14 mouse cellular contexts compared by ENCODE assay signal in genomic region chr10:117627616-117627930, GRCm38 (mm10). TPM values are rescaled to one million over a fixed set of nuclear protein-coding genes. Genes with fewer than 3 reads are reported as not detected.
DNase-seq lines count a peak whose midpoint lies in the region; ATAC-seq lines count a peak whose summit lies in the region.
"Had no signal": no experiment of that assay in that cellular context is flagged by ENCODE, and none has a peak within 500 bp of the region (broad histone marks: within the 10 kb centered on the region; RNA-seq: fewer than 3 reads in every experiment).

No protein-coding gene starts in this region.

- no peak overlapping the region for H3K4me3 ChIP-seq in midbrain, embryonic 14.5 days (replicated peaks; ENCODE audit: low read depth, low read length)
- H3K4me3 ChIP-seq: forebrain, embryonic 15.5 days; gastrocnemius, adult 2 months had no signal

- WGBS in midbrain, embryonic 14.5 days: 60% methylated on average over 7 of the region's 7 CpGs

- peaks cover 46% of the 10 kb centered on the region for H3K27me3 ChIP-seq in midbrain, embryonic 14.5 days (ENCODE audit: control insufficient read depth, insufficient read depth, low read length)

- H3K9ac ChIP-seq in midbrain, embryonic 14.5 days (replicated peaks; ENCODE audit: low read length): no peak overlapping the region
- H3K9ac ChIP-seq: forebrain, embryonic 15.5 days; heart, embryonic 13.5 days; kidney, embryonic 15.5 days had no signal

- no peaks in the 10 kb centered on the region for H3K36me3 ChIP-seq in midbrain, embryonic 14.5 days (ENCODE audit: control insufficient read depth, insufficient read depth, low read length)
- H3K36me3 ChIP-seq: forebrain, embryonic 15.5 days; heart, embryonic 13.5 days; kidney, embryonic 15.5 days; midbrain, embryonic 10.5 days had no signal

- H3K4me1 ChIP-seq in midbrain, embryonic 14.5 days (ENCODE audit: control insufficient read depth, insufficient read depth, low read length): peaks cover 10% of the 10 kb centered on the region

- peak; percentile 69 for ATAC-seq in CD4-positive, CD25-positive, alpha-beta regulatory T cell, adult 4 months
- no peak for ATAC-seq in midbrain, embryonic 14.5 days (ENCODE audit: low FRiP score, low TSS enrichment)
- ATAC-seq: forebrain, embryonic 15.5 days had no signal

- H3K9me3 ChIP-seq in midbrain, embryonic 14.5 days (ENCODE audit: control insufficient read depth, low read length): no peaks in the 10 kb centered on the region
- H3K9me3 ChIP-seq: forebrain, embryonic 15.5 days; heart, embryonic 13.5 days; kidney, embryonic 15.5 days; midbrain, embryonic 10.5 days had no signal

- H3K4me2 ChIP-seq in midbrain, embryonic 14.5 days (ENCODE audit: low read length): no peak overlapping the region
- H3K4me2 ChIP-seq: forebrain, embryonic 15.5 days had no signal

- no peak overlapping the region for H3K27ac ChIP-seq in midbrain, embryonic 14.5 days (replicated peaks; ENCODE audit: low read depth, low read length)
- H3K27ac ChIP-seq: forebrain, embryonic 15.5 days; gastrocnemius, adult 2 months; heart, embryonic 13.5 days; kidney, embryonic 15.5 days; midbrain, embryonic 10.5 days had no signal

- DNase-seq in A20 (ENCODE audit: low read depth, low spot score): peak; percentile 17
- peak; percentile 46 for DNase-seq in lung, postnatal 25 days (ENCODE audit: low spot score)
- DNase-seq in thymus, postnatal 0 days (ENCODE audit: low spot score): peak; percentile 74
- DNase-seq in gastrocnemius, postnatal 10 days: no peak
- no peak for DNase-seq in midbrain, embryonic 14.5 days
- DNase-seq in kidney, adult 11 months: no peak
- DNase-seq: cerebellum, postnatal 14 days; gastrocnemius, adult 2 months; heart, postnatal 4 days had no signal

RNA-seq across cellular contexts. Expression of gene Cpm, which starts 1.7 kb away (rescaled TPM):
- polyA plus RNA-seq in CD4-positive, CD25-positive, alpha-beta regulatory T cell, adult 4 months (2017; shearing (Covaris generic)): 10 to 100 TPM; 26.0 to 26.2 TPM
- polyA plus RNA-seq in thymus, postnatal 0 days (2015; fragmentation: Nextera tagmentation; extraction: Ambion mirVana): 3.0 and 3.5 TPM in 2 replicates
- total RNA-seq in gastrocnemius, postnatal 10 days (2021): 1 to 10 TPM; 9.3 to 10.0 TPM
- 3.9 and 5.4 TPM in 2 replicates for polyA plus RNA-seq in midbrain, embryonic 14.5 days (2014; fragmentation: Nextera tagmentation; extraction: Ambion mirVana)

Comparison
In these comparisons a context has a peak if more than half of its experiments do, and no peak if none do; other contexts are left out.
1. DNase-seq: peak in A20 (single experiment), lung, postnatal 25 days (single experiment) and thymus, postnatal 0 days (single experiment); none in gastrocnemius, postnatal 10 days (single experiment), midbrain, embryonic 14.5 days (single experiment) and kidney, adult 11 months (single experiment).